Mouse (Mus musculus): ENCODE data around the gene Art3. TPM values are rescaled to one million over a fixed set of nuclear protein-coding genes. Genes with fewer than 3 reads are reported as not detected.

Gene Art3
- polyA plus RNA-seq, 1 experiment = 13.8 TPM

GRCm38 (mm10) chr5:92458726-92459125 lies 127.1 kb downstream of the Art3 start:
- no peak for TF ChIP-seq CTCF (IDR thresholded peaks at IDR 0.05; ENCODE audit: extremely low read depth, insufficient read depth, low read length)
- no peak for TF ChIP-seq POLR2A (IDR thresholded peaks at IDR 0.05; ENCODE audit: extremely low read depth, insufficient read depth, low read length)

GRCm38 (mm10) chr5:92461321-92461720 lies 129.7 kb downstream of the Art3 start:
- H3K27ac ChIP-seq (ENCODE audit: insufficient read depth, low read length) = no peak overlapping the region
- H3K4me1 ChIP-seq (ENCODE audit: control insufficient read depth, insufficient read depth, low read length) = no peaks in the 10 kb centered on the region
- TF ChIP-seq CTCF (IDR thresholded peaks at IDR 0.05; ENCODE audit: extremely low read depth, insufficient read depth, low read length) = peak; percentile 67
- TF ChIP-seq POLR2A (IDR thresholded peaks at IDR 0.05; ENCODE audit: extremely low read depth, insufficient read depth, low read length) = no peak
- H3K4me3 ChIP-seq (ENCODE audit: insufficient read depth, low read length) = no peak overlapping the region

More at GRCm38 (mm10) chr5:92458726-92459125, 127.1 kb downstream of the Art3 start:
- Histone ChIP-seq H3K4me3 (ENCODE audit: insufficient read depth, low read length) (no peak overlapping the region), H3K4me1 (ENCODE audit: control insufficient read depth, insufficient read depth, low read length) (no peaks in the 10 kb centered on the region), H3K27ac (ENCODE audit: insufficient read depth, low read length) (no peak overlapping the region)

Other genes with a start within 250 kb of the Art3 start
- gene G3bp2, start 248.1 kb upstream of the Art3 start, polyA plus RNA-seq (2012; rRNA removed) = 121 and 127 TPM in 2 replicates
- gene Uso1, start 193.9 kb upstream of the Art3 start, polyA plus RNA-seq (2012; rRNA removed) = 44.8 and 46.2 TPM in 2 replicates
- not detected in 2 replicates for gene U90926, start 116.4 kb upstream of the Art3 start, polyA plus RNA-seq (2012; rRNA removed)
- gene Ppef2, start 75.5 kb upstream of the Art3 start, polyA plus RNA-seq (2012; rRNA removed) = 0.98 and 2.4 TPM in 2 replicates
- 48.7 and 50.7 TPM in 2 replicates for gene Naaa, start 53.7 kb upstream of the Art3 start, polyA plus RNA-seq (2012; rRNA removed)
- gene Sdad1, start 21.3 kb upstream of the Art3 start, polyA plus RNA-seq (2012; rRNA removed) = 11.8 and 13.8 TPM in 2 replicates
- not detected in 2 replicates for gene Cxcl9, start 3.7 kb upstream of the Art3 start, polyA plus RNA-seq (2012; rRNA removed)
- gene Cxcl10, start 17.1 kb downstream of the Art3 start, polyA plus RNA-seq (2012; rRNA removed) = 0.40 and 1.1 TPM in 2 replicates
- 22.4 and 26.0 TPM in 2 replicates for gene Nup54, start 103.4 kb downstream of the Art3 start, polyA plus RNA-seq (2012; rRNA removed)
- 63.7 and 66.4 TPM in 2 replicates for gene Scarb2, start 175.0 kb downstream of the Art3 start, polyA plus RNA-seq (2012; rRNA removed)
- gene Fam47e, start 223.2 kb downstream of the Art3 start, polyA plus RNA-seq (2012; rRNA removed) = 0.53 and 0.84 TPM in 2 replicates